Mouse (Mus musculus): ENCODE measurements around the gene Dclk1.

DNA sequence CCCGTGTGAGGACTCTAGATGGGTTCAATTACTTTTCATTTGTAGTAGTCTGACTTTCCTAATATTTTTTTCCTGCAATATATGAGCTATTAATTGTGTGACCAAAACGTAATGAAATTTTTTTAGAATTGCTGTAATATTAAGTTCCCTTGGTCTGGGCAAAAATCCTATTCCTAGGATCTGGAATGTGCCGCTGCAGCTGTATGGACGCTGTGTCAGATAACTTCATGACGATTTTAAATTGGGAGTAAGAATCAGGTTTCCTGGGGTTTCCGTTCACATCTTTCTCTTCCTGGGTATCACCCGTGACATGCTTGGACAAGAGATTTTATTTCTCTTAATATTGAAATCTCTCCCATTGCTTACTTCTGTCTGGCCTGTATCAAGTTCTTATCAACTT lies 253.1 kb downstream of the Dclk1 start:
- no peak for TF ChIP-seq POLR2A (IDR thresholded peaks at IDR 0.05; ENCODE audit: insufficient read length, low read depth)
- TF ChIP-seq POLR2AphosphoS2 (IDR thresholded peaks at IDR 0.05; ENCODE audit: insufficient read length, low read depth), result no peak
- TF ChIP-seq TCF3 (IDR thresholded peaks at IDR 0.05; ENCODE audit: insufficient read length, low read depth), result no peak

Data from myocyte (in vitro differentiated cells).